Mouse (Mus musculus) neural tube, embryonic 12.5 days (tissue): Measurements from ENCODE around the gene Itgb3. TPM values are rescaled to one million over a fixed set of nuclear protein-coding genes. Genes with fewer than 3 reads are reported as not detected.

ENCODE experiments used
- ATAC-seq: fragments of 200-750 bp; cut with Nextera tagmentation; 2 replicates; pipeline ENCODE4 v1.8.0; 2017; ENCODE audit warnings: low read depth, mild to moderate bottlenecking, moderate TSS enrichment, moderate library complexity; ENCODE audit not compliant: low FRiP score
- H3K27ac ChIP-seq: fragments of 300-500 bp; sonication (generic); 2 replicates; pipeline ENCODE4 v1.5.1; 2016
- H3K27me3 ChIP-seq: fragments of 300-500 bp; sonication (generic); replicated peaks from 2 replicates; pipeline ENCODE4 v1.6.1; 2016; ENCODE audit warnings: mild to moderate bottlenecking
- H3K36me3 ChIP-seq: fragments of 300-500 bp; sonication (generic); 2 replicates; pipeline ENCODE4 v1.6.1; 2016; ENCODE audit warnings: mild to moderate bottlenecking
- H3K4me1 ChIP-seq: fragments of 300-500 bp; sonication (generic); 2 replicates; pipeline ENCODE4 v1.6.1; 2016
- H3K4me2 ChIP-seq: fragments of 300-500 bp; sonication (generic); replicated peaks from 2 replicates; pipeline ENCODE4 v1.6.1; 2016; ENCODE audit warnings: mild to moderate bottlenecking
- H3K4me3 ChIP-seq: fragments of 300-500 bp; sonication (generic); 2 replicates; pipeline ENCODE4 v1.5.1; 2016
- H3K9ac ChIP-seq: fragments of 300-500 bp; sonication (generic); 2 replicates; pipeline ENCODE4 v1.6.1; 2016; ENCODE audit warnings: mild to moderate bottlenecking
- H3K9me3 ChIP-seq: fragments of 300-500 bp; sonication (generic); 2 replicates; pipeline ENCODE4 v1.6.1; 2016; ENCODE audit warnings: mild to moderate bottlenecking
- WGBS: fragments of 180-500 bp; shearing (Covaris S2); methylation state at CpG from one replicate; pipeline ENCODE4 v1.1.7; 2016; 5-methylcytosine and 5-hydroxymethylcytosine counted together
- polyA plus RNA-seq: library from polyadenylated mRNA; unstranded; fragments of >200 nt; fragmentation: Nextera tagmentation; extraction: Ambion mirVana; gene quantifications from 2 replicates; pipeline ENCODE4 v1.2.1, GENCODE M21; 2016

The Itgb3 gene
- polyA plus RNA-seq, 1 experiment from 2014 or later = 3.7 TPM

GRCm38 (mm10) chr11:104625453-104626402 lies 17.9 kb downstream of the Itgb3 start:
- no peak overlapping the region for H3K4me2 ChIP-seq
- ATAC-seq = no peak
- H3K9me3 ChIP-seq = no peaks in the 10 kb centered on the region
- H3K4me3 ChIP-seq = no peak overlapping the region
- no peak overlapping the region for H3K27ac ChIP-seq
- H3K36me3 ChIP-seq = no peaks in the 10 kb centered on the region
- H3K27me3 ChIP-seq = no peaks in the 10 kb centered on the region
- H3K4me1 ChIP-seq = 0 out of 2 replicates have a peak, but pooled peaks cover 8% of the 10 kb centered on the region
- WGBS = 50% methylated on average over 12 of the region's 12 CpGs
- H3K9ac ChIP-seq = no peak overlapping the region

- ATAC-seq = no peak
These were observed 18.8 kb downstream of the Itgb3 start for GRCm38 (mm10) chr11:104626635-104627034.

GRCm38 (mm10) chr11:104627616-104628301 lies 20.0 kb downstream of the Itgb3 start:
- H3K4me1 ChIP-seq = 0 out of 2 replicates have a peak, but pooled peaks cover 8% of the 10 kb centered on the region
- H3K4me2 ChIP-seq = no peak overlapping the region
- no peaks in the 10 kb centered on the region for H3K9me3 ChIP-seq
- no peak overlapping the region for H3K9ac ChIP-seq
- WGBS = 72% methylated on average over 11 of the region's 11 CpGs
- no peaks in the 10 kb centered on the region for H3K36me3 ChIP-seq
- H3K4me3 ChIP-seq = no peak overlapping the region
- no peak for ATAC-seq
- H3K27ac ChIP-seq = no peak overlapping the region
- H3K27me3 ChIP-seq = no peaks in the 10 kb centered on the region

More at GRCm38 (mm10) chr11:104626635-104627034, 18.8 kb downstream of the Itgb3 start:
- Histone ChIP-seq H3K9ac (no peak overlapping the region), H3K4me3 (no peak overlapping the region), H3K4me1 (0 out of 2 replicates have a peak, but pooled peaks cover 8% of the 10 kb centered on the region), H3K4me2 (no peak overlapping the region), H3K36me3 (no peaks in the 10 kb centered on the region), H3K27ac (no peak overlapping the region), H3K9me3 (no peaks in the 10 kb centered on the region), H3K27me3 (no peaks in the 10 kb centered on the region)

- H3K27ac ChIP-seq = no peak overlapping the region
- H3K36me3 ChIP-seq = no peaks in the 10 kb centered on the region
- no peak overlapping the region for H3K4me3 ChIP-seq
- 0 out of 2 replicates have a peak, but pooled peaks cover 8% of the 10 kb centered on the region for H3K4me1 ChIP-seq
- H3K9ac ChIP-seq = no peak overlapping the region
- WGBS = 86% methylated on average over 5 of the region's 5 CpGs
- H3K9me3 ChIP-seq = no peaks in the 10 kb centered on the region
- ATAC-seq = no peak
- H3K4me2 ChIP-seq = no peak overlapping the region
- no peaks in the 10 kb centered on the region for H3K27me3 ChIP-seq
These were observed 20.8 kb downstream of the Itgb3 start for GRCm38 (mm10) chr11:104628566-104628965.

- H3K4me1 ChIP-seq = 0 out of 2 replicates have a peak, but pooled peaks cover 5% of the 10 kb centered on the region
- 74% methylated on average over 7 of the region's 7 CpGs for WGBS
- no peak for ATAC-seq
These were observed 22.5 kb downstream of the Itgb3 start for GRCm38 (mm10) chr11:104630185-104630835.

GRCm38 (mm10) chr11:104631306-104631705 lies 23.5 kb downstream of the Itgb3 start:
- no peak for ATAC-seq
- Histone ChIP-seq H3K4me2 (no peak overlapping the region), H3K36me3 (no peaks in the 10 kb centered on the region), H3K9ac (no peak overlapping the region), H3K4me1 (no peaks in the 10 kb centered on the region), H3K9me3 (no peaks in the 10 kb centered on the region), H3K27me3 (no peaks in the 10 kb centered on the region), H3K4me3 (no peak overlapping the region), H3K27ac (no peak overlapping the region)
- 52% methylated on average over 1 of the region's 1 CpGs for WGBS

More at GRCm38 (mm10) chr11:104630185-104630835, 22.5 kb downstream of the Itgb3 start:
- no peak overlapping the region for H3K9ac ChIP-seq
- no peak overlapping the region for H3K4me2 ChIP-seq
- H3K36me3 ChIP-seq = no peaks in the 10 kb centered on the region
- H3K27ac ChIP-seq = no peak overlapping the region
- no peaks in the 10 kb centered on the region for H3K9me3 ChIP-seq
- no peak overlapping the region for H3K4me3 ChIP-seq
- H3K27me3 ChIP-seq = no peaks in the 10 kb centered on the region

GRCm38 (mm10) chr11:104637010-104637409 lies 29.2 kb downstream of the Itgb3 start:
- no peak overlapping the region for H3K4me2 ChIP-seq
- no peak overlapping the region for H3K4me3 ChIP-seq

GRCm38 (mm10) chr11:104638006-104638405 lies 30.2 kb downstream of the Itgb3 start:
- 54% methylated on average over 5 of the region's 5 CpGs for WGBS
- Histone ChIP-seq H3K4me1 (no peaks in the 10 kb centered on the region), H3K4me2 (no peak overlapping the region), H3K27ac (no peak overlapping the region), H3K9ac (no peak overlapping the region), H3K27me3 (no peaks in the 10 kb centered on the region), H3K36me3 (no peaks in the 10 kb centered on the region), H3K9me3 (no peaks in the 10 kb centered on the region), H3K4me3 (no peak overlapping the region)
- ATAC-seq = no peak

More at GRCm38 (mm10) chr11:104637010-104637409, 29.2 kb downstream of the Itgb3 start:
- Histone ChIP-seq H3K27ac (no peak overlapping the region), H3K36me3 (no peaks in the 10 kb centered on the region), H3K9ac (no peak overlapping the region), H3K4me1 (no peaks in the 10 kb centered on the region), H3K9me3 (no peaks in the 10 kb centered on the region), H3K27me3 (no peaks in the 10 kb centered on the region)
- 92% methylated on average over 14 of the region's 14 CpGs for WGBS
- ATAC-seq = no peak

GRCm38 (mm10) chr11:104638906-104639305 lies 31.1 kb downstream of the Itgb3 start:
- H3K9ac ChIP-seq = no peak overlapping the region
- H3K36me3 ChIP-seq = no peaks in the 10 kb centered on the region
- H3K27me3 ChIP-seq = no peaks in the 10 kb centered on the region
- H3K4me2 ChIP-seq = no peak overlapping the region
- no peak overlapping the region for H3K4me3 ChIP-seq
- no peaks in the 10 kb centered on the region for H3K9me3 ChIP-seq
- 86% methylated on average over 2 of the region's 2 CpGs for WGBS
- ATAC-seq = no peak
- no peaks in the 10 kb centered on the region for H3K4me1 ChIP-seq
- H3K27ac ChIP-seq = no peak overlapping the region

- Histone ChIP-seq H3K9ac (no peak overlapping the region), H3K27me3 (no peaks in the 10 kb centered on the region), H3K9me3 (no peaks in the 10 kb centered on the region), H3K36me3 (no peaks in the 10 kb centered on the region), H3K4me2 (no peak overlapping the region), H3K4me3 (no peak overlapping the region), H3K4me1 (no peaks in the 10 kb centered on the region), H3K27ac (no peak overlapping the region)
- ATAC-seq = no peak
- 88% methylated on average over 9 of the region's 9 CpGs for WGBS
These were observed 31.8 kb downstream of the Itgb3 start for GRCm38 (mm10) chr11:104639634-104640033.

- no peak overlapping the region for H3K4me3 ChIP-seq
- no peak overlapping the region for H3K4me2 ChIP-seq
- WGBS = 79% methylated on average over 10 of the region's 10 CpGs
- H3K9ac ChIP-seq = no peak overlapping the region
- H3K9me3 ChIP-seq = no peaks in the 10 kb centered on the region
- no peaks in the 10 kb centered on the region for H3K27me3 ChIP-seq
- ATAC-seq = no peak
- H3K27ac ChIP-seq = no peak overlapping the region
- H3K36me3 ChIP-seq = no peaks in the 10 kb centered on the region
- no peaks in the 10 kb centered on the region for H3K4me1 ChIP-seq
These were observed 33.1 kb downstream of the Itgb3 start for GRCm38 (mm10) chr11:104640894-104641293.

- WGBS = 84% methylated on average over 4 of the region's 4 CpGs
- Histone ChIP-seq H3K4me3 (no peak overlapping the region), H3K4me1 (no peaks in the 10 kb centered on the region), H3K9ac (no peak overlapping the region), H3K27ac (no peak overlapping the region), H3K4me2 (no peak overlapping the region), H3K36me3 (no peaks in the 10 kb centered on the region), H3K27me3 (no peaks in the 10 kb centered on the region), H3K9me3 (no peaks in the 10 kb centered on the region)
- ATAC-seq = no peak
These were observed 35.4 kb downstream of the Itgb3 start for GRCm38 (mm10) chr11:104643236-104643635.
